Mouse (Mus musculus): ENCODE results near the gene Nol4l. TPM values are rescaled to one million over a fixed set of nuclear protein-coding genes. Genes with fewer than 3 reads are reported as not detected.

Nol4l gene
- polyA plus RNA-seq, 2 experiments = 3.7 to 5.7 TPM

DNA sequence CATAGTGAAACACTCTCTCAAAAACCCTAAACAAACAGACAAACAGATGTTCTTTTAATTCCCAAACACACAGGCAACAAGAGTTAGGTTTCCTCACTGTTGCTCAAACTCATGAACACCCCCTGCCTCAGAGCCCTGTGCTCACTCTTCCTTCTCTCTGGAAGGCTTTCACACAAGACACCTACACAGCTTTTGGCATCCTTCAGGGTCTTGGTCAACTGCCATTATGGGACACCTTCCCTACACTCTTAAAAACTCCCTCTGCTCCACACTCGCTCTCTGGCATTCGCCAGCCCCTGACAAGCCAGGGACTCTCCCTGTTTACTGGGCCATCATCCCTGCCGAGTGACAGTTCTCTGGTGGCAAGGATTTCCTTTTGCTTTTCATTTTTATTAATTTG lies 15.8 kb downstream of the Nol4l start:
- H3K27ac ChIP-seq = no peak overlapping the region
- H3K9me3 ChIP-seq (ENCODE audit: control insufficient read depth, low read length) = no peaks in the 10 kb centered on the region
- DNase-seq (ENCODE audit: low read depth in 3 of 3, low spot score in 3 of 3) = no peak
- TF ChIP-seq CTCF (IDR thresholded peaks at IDR 0.05; ENCODE audit: low read depth) (no peak), EP300 (IDR thresholded peaks at IDR 0.05; ENCODE audit: low read depth) (no peak)
- no peak for ATAC-seq (ENCODE audit: insufficient read depth)
- H3K4me1 ChIP-seq (replicated peaks; ENCODE audit: control insufficient read depth in 2 of 2, insufficient read depth in 2 of 2, low read length in 1 of 2) = peaks cover 14 to 22% of the 10 kb centered on the region in 2 experiments
- H3K4me3 ChIP-seq (ENCODE audit: insufficient read depth in 1 of 2, low read depth in 2 of 2, low read length in 2 of 2) = no peak overlapping the region
- H3K27me3 ChIP-seq (ENCODE audit: control insufficient read depth, insufficient read depth, low read length) = no peaks in the 10 kb centered on the region
- 92% methylated on average over 3 of the region's 3 CpGs for WGBS (ENCODE audit: insufficient replicate concordance)
- H3K9ac ChIP-seq (replicated peaks) = no peak overlapping the region
- no peak overlapping the region for H3K4me2 ChIP-seq (ENCODE audit: low read depth)
- H3K36me3 ChIP-seq (replicated peaks; ENCODE audit: control insufficient read depth, insufficient read depth, low read depth) = no peaks in the 10 kb centered on the region

DNA sequence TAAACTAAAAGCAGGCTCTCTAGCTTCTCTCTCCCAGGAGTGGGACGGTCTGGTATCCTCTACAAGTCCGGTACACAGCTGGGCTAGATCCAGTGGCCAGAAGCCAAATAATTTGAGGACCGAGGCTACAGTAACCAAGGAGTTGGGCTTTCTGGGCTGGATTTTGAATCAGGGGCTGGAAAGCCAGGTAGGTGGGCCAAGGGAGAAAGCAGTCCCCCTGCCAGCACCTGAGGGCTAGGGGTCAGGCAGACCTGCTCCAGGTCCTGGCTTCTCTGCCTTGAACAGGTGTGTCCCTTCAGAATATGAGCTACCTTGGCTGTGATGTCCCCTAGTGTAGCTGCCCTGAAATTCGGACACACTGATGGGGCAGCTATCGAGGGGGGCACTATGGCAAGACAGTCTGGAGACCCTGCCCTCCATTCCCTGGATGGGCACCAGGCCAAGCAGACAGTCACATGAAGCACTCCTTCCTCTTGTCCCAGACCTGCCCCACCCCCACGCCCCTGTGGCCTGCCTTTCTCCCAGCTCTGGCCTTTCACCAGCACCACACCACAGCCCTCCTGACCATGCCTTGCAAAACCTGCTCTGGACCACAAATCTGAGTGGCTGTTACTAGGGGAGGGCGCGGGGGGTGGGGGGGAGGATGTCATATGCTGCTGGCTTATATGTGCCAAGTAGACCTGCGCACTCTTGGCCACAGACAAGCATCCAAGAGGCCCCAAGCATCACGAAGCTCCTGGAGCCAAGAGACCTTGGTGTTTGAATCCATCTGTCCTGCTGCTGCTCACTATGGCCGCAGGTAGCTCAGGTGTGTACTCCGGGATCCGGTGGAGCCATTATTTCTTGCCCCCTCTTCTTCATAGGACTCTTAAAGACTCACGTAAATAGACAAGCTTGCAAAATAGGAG lies 17.1 kb downstream of the Nol4l start:
- TF ChIP-seq EP300 (IDR thresholded peaks at IDR 0.05; ENCODE audit: low read depth) (no peak), CTCF (IDR thresholded peaks at IDR 0.05; ENCODE audit: low read depth) (no peak)
- Histone ChIP-seq H3K9ac (replicated peaks) (no peak overlapping the region), H3K4me2 (ENCODE audit: low read depth) (no peak overlapping the region), H3K4me1 (replicated peaks; ENCODE audit: control insufficient read depth in 2 of 2, insufficient read depth in 2 of 2, low read length in 1 of 2) (peaks cover 15 to 22% of the 10 kb centered on the region in 2 experiments), H3K36me3 (replicated peaks; ENCODE audit: control insufficient read depth, insufficient read depth, low read depth) (no peaks in the 10 kb centered on the region), H3K27me3 (ENCODE audit: control insufficient read depth, insufficient read depth, low read length) (no peaks in the 10 kb centered on the region), H3K4me3 (ENCODE audit: insufficient read depth in 1 of 2, low read depth in 2 of 2, low read length in 2 of 2) (no peak overlapping the region), H3K9me3 (ENCODE audit: control insufficient read depth, low read length) (no peaks in the 10 kb centered on the region), H3K27ac (no peak overlapping the region)
- ATAC-seq (ENCODE audit: insufficient read depth) (no peak), DNase-seq (ENCODE audit: low read depth in 3 of 3, low spot score in 3 of 3) (no peak)
- 80% methylated on average over 14 of the region's 14 CpGs for WGBS (ENCODE audit: insufficient replicate concordance)

DNA sequence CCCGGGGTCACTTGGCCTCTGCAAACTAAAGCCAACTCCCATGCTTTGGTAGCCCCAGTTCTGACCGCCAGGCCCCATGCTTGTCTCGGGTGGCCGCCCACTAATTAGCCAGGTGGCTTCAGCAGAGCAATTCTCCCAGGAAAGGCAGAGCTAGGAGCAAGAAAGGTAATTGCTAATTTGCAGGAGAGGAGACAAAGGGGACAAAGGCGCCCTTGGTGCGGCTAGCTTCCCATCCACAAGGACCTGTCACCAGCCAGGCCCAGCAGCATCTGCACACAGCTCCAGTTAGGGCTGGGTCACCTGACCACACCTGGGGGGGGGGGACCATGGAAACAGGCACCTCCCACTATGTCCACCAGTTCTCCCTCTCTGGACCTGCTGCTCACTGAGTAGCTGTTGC lies 18.2 kb downstream of the Nol4l start:
- Histone ChIP-seq H3K36me3 (replicated peaks; ENCODE audit: control insufficient read depth, insufficient read depth, low read depth) (no peaks in the 10 kb centered on the region), H3K27ac (no peak overlapping the region), H3K4me3 (ENCODE audit: insufficient read depth in 1 of 2, low read depth in 2 of 2, low read length in 2 of 2) (no peak overlapping the region), H3K4me1 (replicated peaks; ENCODE audit: control insufficient read depth in 2 of 2, insufficient read depth in 2 of 2, low read length in 1 of 2) (peaks cover 15 to 19% of the 10 kb centered on the region in 2 experiments), H3K9me3 (ENCODE audit: control insufficient read depth, low read length) (no peaks in the 10 kb centered on the region), H3K9ac (replicated peaks) (no peak overlapping the region), H3K27me3 (ENCODE audit: control insufficient read depth, insufficient read depth, low read length) (no peaks in the 10 kb centered on the region), H3K4me2 (ENCODE audit: low read depth) (no peak overlapping the region)
- ATAC-seq (ENCODE audit: insufficient read depth) (no peak), DNase-seq (ENCODE audit: low read depth in 3 of 3, low spot score in 3 of 3) (no peak)
- TF ChIP-seq CTCF (IDR thresholded peaks at IDR 0.05; ENCODE audit: low read depth) = no peak
- no peak for TF ChIP-seq EP300 (IDR thresholded peaks at IDR 0.05; ENCODE audit: low read depth)
- WGBS (ENCODE audit: insufficient replicate concordance) = 81% methylated on average over 6 of the region's 6 CpGs

DNA sequence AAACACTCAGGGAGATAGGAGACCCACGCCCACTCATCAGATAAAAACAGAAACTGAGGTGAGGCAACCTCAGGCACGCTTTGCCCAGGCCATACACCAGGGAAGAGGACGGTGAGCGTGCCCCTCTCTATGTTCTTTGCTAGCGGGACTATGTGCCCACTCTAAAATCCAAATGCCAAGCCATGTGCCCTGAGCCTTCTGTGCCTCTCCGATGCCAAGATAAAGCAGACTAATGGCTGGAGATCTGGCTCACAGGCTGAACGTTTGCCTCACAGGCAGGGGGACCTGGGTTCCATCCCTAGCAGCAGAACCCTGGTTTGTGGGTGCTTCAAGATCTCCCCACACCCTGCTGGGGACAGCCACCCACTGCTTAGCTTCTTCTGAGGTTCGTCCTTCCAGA lies 19.6 kb downstream of the Nol4l start:
- 46% methylated on average over 8 of the region's 8 CpGs for WGBS (ENCODE audit: insufficient replicate concordance)
- Histone ChIP-seq H3K9me3 (ENCODE audit: control insufficient read depth, low read length) (no peaks in the 10 kb centered on the region), H3K27ac (no peak overlapping the region), H3K9ac (replicated peaks) (0 out of 2 replicates have a peak overlapping the region, but pooled peaks have one; percentile 0), H3K27me3 (ENCODE audit: control insufficient read depth, insufficient read depth, low read length) (no peaks in the 10 kb centered on the region), H3K36me3 (replicated peaks; ENCODE audit: control insufficient read depth, insufficient read depth, low read depth) (no peaks in the 10 kb centered on the region), H3K4me3 (ENCODE audit: insufficient read depth in 1 of 2, low read depth in 2 of 2, low read length in 2 of 2) (no peak overlapping the region), H3K4me2 (ENCODE audit: low read depth) (peak overlapping the region; percentile 12), H3K4me1 (replicated peaks; ENCODE audit: control insufficient read depth in 2 of 2, insufficient read depth in 2 of 2, low read length in 1 of 2) (peaks cover 18 to 23% of the 10 kb centered on the region in 2 experiments)
- DNase-seq (ENCODE audit: low read depth in 3 of 3, low spot score in 3 of 3) = no peak
- TF ChIP-seq CTCF (IDR thresholded peaks at IDR 0.05; ENCODE audit: low read depth) (no peak), EP300 (IDR thresholded peaks at IDR 0.05; ENCODE audit: low read depth) (no peak)
- no peak for ATAC-seq (ENCODE audit: insufficient read depth)

DNA sequence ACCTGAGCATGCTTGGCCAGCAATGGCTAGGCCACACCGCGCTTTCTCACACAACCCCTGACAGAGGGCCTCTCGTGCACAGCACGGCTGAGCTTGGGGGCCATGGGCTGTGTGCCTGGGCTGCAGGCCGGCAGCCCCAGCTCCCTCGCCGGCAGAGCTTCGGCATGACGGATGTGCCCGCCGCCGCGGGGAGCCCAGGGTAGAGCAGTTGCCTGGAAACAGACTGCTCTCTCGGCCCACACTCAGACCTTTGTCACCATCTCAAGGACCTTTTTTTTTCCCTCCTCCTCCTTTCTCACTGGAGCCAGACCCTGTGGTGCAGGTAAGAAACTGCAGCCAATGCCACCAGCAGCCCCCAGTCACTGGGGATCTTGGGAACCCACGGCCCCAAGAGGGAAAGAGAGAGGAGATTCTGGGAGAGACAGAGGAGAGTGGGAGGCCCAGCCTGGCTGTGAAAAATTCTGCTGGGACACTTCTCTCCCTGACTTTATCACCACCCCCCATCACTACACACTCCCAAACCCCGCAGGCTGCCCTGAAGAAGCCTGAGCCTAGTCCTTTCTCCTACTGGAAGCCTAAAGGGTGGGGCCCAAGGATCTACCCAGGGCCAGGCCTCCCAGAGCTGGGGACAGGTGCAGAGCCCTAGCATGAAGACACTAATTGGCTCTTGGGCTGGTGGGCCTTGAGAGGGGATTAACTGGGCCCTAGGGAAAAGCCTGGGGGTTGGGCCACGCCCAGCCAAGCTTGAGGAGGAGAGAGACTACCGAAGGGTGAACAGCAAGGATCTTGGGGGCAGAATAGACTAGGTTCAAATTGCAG lies 20.4 kb downstream of the Nol4l start:
- TF ChIP-seq CTCF (IDR thresholded peaks at IDR 0.05; ENCODE audit: low read depth) (no peak), EP300 (IDR thresholded peaks at IDR 0.05; ENCODE audit: low read depth) (no peak)
- 0 out of 2 replicates have a peak overlapping the region, but pooled peaks have one; percentile 2 for H3K9ac ChIP-seq (replicated peaks)
- no peaks in the 10 kb centered on the region for H3K36me3 ChIP-seq (replicated peaks; ENCODE audit: control insufficient read depth, insufficient read depth, low read depth)
- H3K9me3 ChIP-seq (ENCODE audit: control insufficient read depth, low read length) = no peaks in the 10 kb centered on the region
- H3K4me3 ChIP-seq (ENCODE audit: insufficient read depth in 1 of 2, low read depth in 2 of 2, low read length in 2 of 2) = no peak overlapping the region
- H3K27ac ChIP-seq = peak overlapping the region; percentile 5
- H3K27me3 ChIP-seq (ENCODE audit: control insufficient read depth, insufficient read depth, low read length) = no peaks in the 10 kb centered on the region
- H3K4me1 ChIP-seq (replicated peaks; ENCODE audit: control insufficient read depth in 2 of 2, insufficient read depth in 2 of 2, low read length in 1 of 2) = peaks cover 18 to 22% of the 10 kb centered on the region in 2 experiments
- 34% methylated on average over 18 of the region's 18 CpGs for WGBS (ENCODE audit: insufficient replicate concordance)
- no peak for DNase-seq (ENCODE audit: low read depth in 3 of 3, low spot score in 3 of 3)
- H3K4me2 ChIP-seq (ENCODE audit: low read depth) = peak overlapping the region; percentile 12
- ATAC-seq (ENCODE audit: insufficient read depth) = peak; percentile 51; the same call in 1 of the 2 replicates

All from liver, embryonic 14.5 days (tissue).